Mouse (Mus musculus): ENCODE results near the gene Rubcn.

- TF ChIP-seq GATA1 (IDR thresholded peaks at IDR 0.05; ENCODE audit: low read length), result no peak
- TF ChIP-seq TAL1 (IDR thresholded peaks at IDR 0.05; ENCODE audit: low read length), result no peak
Measured at GRCm38 (mm10) chr16:32896126-32896525, 18.6 kb upstream of the Rubcn start.
